Mouse (Mus musculus) stomach, postnatal 0 days (tissue): ENCODE data around the gene Ubash3a. TPM values are rescaled to one million over a fixed set of nuclear protein-coding genes. Genes with fewer than 3 reads are reported as not detected.

Experiments
- ATAC-seq: fragments of 200-750 bp; cut with Nextera tagmentation; 2 replicates; pipeline ENCODE4 v1.8.0; 2017; ENCODE audit not compliant: low FRiP score, low TSS enrichment
- DNase-seq: peaks from one replicate; pipeline ENCODE4 v3.0.0-alpha.2; 2016; ENCODE audit warnings: low spot score
- H3K27ac ChIP-seq: fragments of 300-500 bp; sonication (generic); replicated peaks from 2 replicates; pipeline ENCODE4 v1.5.1; 2014; ENCODE audit warnings: mild to moderate bottlenecking, control low read depth
- H3K27me3 ChIP-seq: fragments of 300-500 bp; sonication (generic); 2 replicates; pipeline ENCODE4 v1.6.1; 2014; ENCODE audit warnings: low read length; ENCODE audit not compliant: control insufficient read depth, insufficient read depth
- H3K36me3 ChIP-seq: fragments of 300-500 bp; sonication (generic); 2 replicates; pipeline ENCODE4 v1.6.1; 2014; ENCODE audit warnings: low read length, mixed read lengths; ENCODE audit not compliant: control insufficient read depth, insufficient read depth
- H3K4me1 ChIP-seq: fragments of 300-500 bp; sonication (generic); replicated peaks from 2 replicates; pipeline ENCODE4 v1.6.1; 2014; ENCODE audit warnings: antibody characterized with exemption; ENCODE audit not compliant: control insufficient read depth, insufficient read depth
- H3K4me2 ChIP-seq: fragments of 300-500 bp; sonication (generic); replicated peaks from 2 replicates; pipeline ENCODE4 v1.6.1; 2014; ENCODE audit warnings: low read depth, mild to moderate bottlenecking, control low read depth, moderate library complexity
- H3K4me3 ChIP-seq: fragments of 300-500 bp; sonication (generic); 2 replicates; pipeline ENCODE4 v1.5.1; 2014; ENCODE audit warnings: low read depth, low read length, control low read depth
- H3K9ac ChIP-seq: fragments of 300-500 bp; sonication (generic); 2 replicates; pipeline ENCODE4 v1.6.1; 2014; ENCODE audit warnings: mild to moderate bottlenecking, low read length, control low read depth, mixed read lengths
- H3K9me3 ChIP-seq: fragments of 300-500 bp; sonication (generic); 2 replicates; pipeline ENCODE4 v1.6.1; 2016; ENCODE audit warnings: low read length; ENCODE audit not compliant: control insufficient read depth
- CTCF ChIP-seq: IDR thresholded peaks from 2 replicates; pipeline ENCODE4 v1.5.1; 2016; ENCODE audit warnings: antibody characterized with exemption, low read depth, mild to moderate bottlenecking, moderate library complexity
- EP300 ChIP-seq: optimal IDR thresholded peaks from 2 replicates; pipeline ENCODE3; 2016; ENCODE audit warnings: antibody characterized with exemption
- WGBS: fragments of 180-500 bp; shearing (Covaris S2); extraction: QIAGEN DNeasy Blood & Tissue Kit; methylation state at CpG from one replicate; pipeline ENCODE4 v1.1.7; 2014; 5-methylcytosine and 5-hydroxymethylcytosine counted together
- polyA plus RNA-seq: library from polyadenylated mRNA; unstranded; fragments of >200 nt; fragmentation: Nextera tagmentation; extraction: Ambion mirVana; gene quantifications from 2 replicates; pipeline ENCODE4 v1.2.1, GENCODE M21; 2015

The Ubash3a gene
- polyA plus RNA-seq, 1 experiment from 2014 or later: 0.13 TPM

DNA sequence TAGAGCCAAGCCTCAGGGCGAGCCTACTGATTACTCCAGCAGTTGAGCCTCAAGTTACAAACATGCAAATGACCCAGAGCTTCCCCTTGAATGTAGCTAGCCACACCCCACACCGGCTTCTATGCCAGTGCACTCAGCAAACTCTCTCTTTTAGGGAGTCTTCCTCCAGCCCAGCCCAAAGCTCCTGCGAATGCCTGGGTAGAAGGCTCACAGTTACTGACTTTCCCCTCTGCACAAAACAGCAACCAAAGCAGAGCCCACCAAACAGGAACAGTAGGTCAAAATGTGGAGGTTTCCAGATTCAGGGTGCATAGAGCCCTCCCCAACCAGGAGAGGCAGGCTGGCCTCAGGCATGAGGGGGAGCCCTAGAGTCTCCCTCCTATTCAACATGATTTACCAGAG lies 57.5 kb downstream of the Ubash3a start:
- Histone ChIP-seq H3K9me3 (no peaks in the 10 kb centered on the region), H3K4me3 (no peak overlapping the region), H3K27ac (no peak overlapping the region), H3K27me3 (no peaks in the 10 kb centered on the region), H3K4me1 (no peaks in the 10 kb centered on the region), H3K4me2 (no peak overlapping the region), H3K9ac (no peak overlapping the region), H3K36me3 (no peaks in the 10 kb centered on the region)
- DNase-seq (peak; percentile 55), ATAC-seq (peak; percentile 49)
- TF ChIP-seq EP300 (no peak), CTCF (0 out of 2 replicates have a peak, but pooled peaks have one; percentile 4)
- 6% methylated on average over 3 of the region's 3 CpGs for WGBS

DNA sequence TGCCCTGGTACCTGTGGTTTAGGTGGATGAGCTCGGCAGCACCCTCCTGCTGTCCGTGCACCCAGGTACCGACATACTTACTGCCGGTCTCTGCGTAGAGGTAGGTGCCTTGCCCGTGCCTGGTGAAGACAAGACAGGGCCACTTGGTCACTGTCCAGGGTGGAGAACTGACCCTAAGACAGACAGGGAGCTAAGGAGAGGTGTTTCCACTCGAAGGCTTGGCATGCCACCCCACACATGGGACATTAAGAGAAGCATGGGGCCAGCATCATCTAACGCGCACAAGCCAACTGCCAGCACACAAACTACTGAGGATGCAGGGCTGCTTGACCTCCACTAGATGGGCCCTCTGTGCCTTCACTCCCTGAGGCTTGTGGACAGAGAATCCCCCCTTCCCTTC lies 58.2 kb downstream of the Ubash3a start:
- no peak for TF ChIP-seq EP300
- no peak for TF ChIP-seq CTCF
- no peak overlapping the region for H3K9ac ChIP-seq
- ATAC-seq (peak; percentile 16; the same call in 1 of the 2 replicates), DNase-seq (no peak)
- no peak overlapping the region for H3K27ac ChIP-seq
- H3K4me3 ChIP-seq: no peak overlapping the region
- no peaks in the 10 kb centered on the region for H3K27me3 ChIP-seq
- H3K4me2 ChIP-seq: no peak overlapping the region
- WGBS: 86% methylated on average over 9 of the region's 9 CpGs
- H3K36me3 ChIP-seq: no peaks in the 10 kb centered on the region
- H3K4me1 ChIP-seq: no peaks in the 10 kb centered on the region
- no peaks in the 10 kb centered on the region for H3K9me3 ChIP-seq

DNA sequence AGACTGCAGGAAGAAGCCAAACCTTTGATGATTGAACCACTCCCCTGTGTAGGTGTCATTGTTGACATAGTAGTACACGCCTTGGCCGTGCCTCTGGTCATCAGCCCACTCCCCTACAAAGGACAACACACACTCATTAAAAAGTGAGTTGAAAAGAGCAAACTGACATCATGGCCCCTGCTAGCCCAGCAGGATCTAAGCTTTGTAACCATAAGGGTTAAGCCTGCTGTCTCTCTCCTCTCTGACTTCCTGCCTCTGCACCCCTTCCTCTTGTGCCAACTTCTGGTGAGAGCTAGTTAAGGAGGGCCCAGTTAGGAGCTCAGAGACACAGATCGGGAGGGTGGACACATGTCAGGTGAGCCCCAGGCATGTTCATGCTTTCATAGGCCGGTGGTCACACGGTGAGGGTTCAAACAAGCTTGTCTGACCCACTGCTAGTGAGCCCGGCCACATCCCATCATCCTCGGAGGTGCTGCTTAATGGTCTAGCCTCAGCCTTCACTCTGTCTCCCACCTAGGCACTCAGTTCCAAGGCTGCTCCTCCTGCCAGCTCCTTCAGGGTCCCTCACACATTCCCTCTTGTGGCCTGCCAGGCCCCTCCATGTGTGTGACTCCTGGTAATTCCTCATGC lies 58.8 kb downstream of the Ubash3a start:
- 72% methylated on average over 7 of the region's 7 CpGs for WGBS
- 0 out of 2 replicates have a peak, but pooled peaks have one; percentile 25 for ATAC-seq
- H3K27ac ChIP-seq: no peak overlapping the region
- TF ChIP-seq EP300: no peak
- no peak for TF ChIP-seq CTCF
- no peak overlapping the region for H3K4me3 ChIP-seq
- DNase-seq: no peak
- no peaks in the 10 kb centered on the region for H3K4me1 ChIP-seq
- H3K9ac ChIP-seq: no peak overlapping the region
- H3K9me3 ChIP-seq: no peaks in the 10 kb centered on the region
- no peak overlapping the region for H3K4me2 ChIP-seq
- H3K27me3 ChIP-seq: no peaks in the 10 kb centered on the region
- H3K36me3 ChIP-seq: no peaks in the 10 kb centered on the region

DNA sequence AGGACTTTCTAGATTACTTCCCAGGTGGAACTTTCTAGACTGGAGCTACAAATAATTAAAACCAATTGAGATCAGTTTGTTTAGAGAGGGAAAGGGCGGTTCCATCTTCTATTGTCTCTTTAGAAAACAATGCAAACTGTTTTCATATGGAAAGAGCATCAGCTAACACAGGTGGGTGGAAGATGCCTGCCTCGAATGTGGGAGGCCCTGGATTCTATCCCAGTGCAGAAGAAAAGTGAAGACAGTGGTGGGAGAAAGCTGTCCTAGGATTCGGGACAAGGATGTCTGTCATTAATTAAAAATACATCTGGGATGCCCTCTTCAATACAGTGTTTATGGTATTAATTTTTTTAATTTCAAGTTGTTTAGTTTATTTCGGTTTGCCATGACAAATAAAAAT lies 59.5 kb downstream of the Ubash3a start:
- no peaks in the 10 kb centered on the region for H3K4me1 ChIP-seq
- TF ChIP-seq CTCF (no peak), EP300 (no peak)
- 67% methylated on average over 4 of the region's 4 CpGs for WGBS
- H3K27me3 ChIP-seq: no peaks in the 10 kb centered on the region
- ATAC-seq: no peak
- H3K9me3 ChIP-seq: no peaks in the 10 kb centered on the region
- no peak overlapping the region for H3K4me2 ChIP-seq
- no peak overlapping the region for H3K4me3 ChIP-seq
- no peak for DNase-seq
- no peak overlapping the region for H3K9ac ChIP-seq
- H3K36me3 ChIP-seq: no peaks in the 10 kb centered on the region
- H3K27ac ChIP-seq: no peak overlapping the region

DNA sequence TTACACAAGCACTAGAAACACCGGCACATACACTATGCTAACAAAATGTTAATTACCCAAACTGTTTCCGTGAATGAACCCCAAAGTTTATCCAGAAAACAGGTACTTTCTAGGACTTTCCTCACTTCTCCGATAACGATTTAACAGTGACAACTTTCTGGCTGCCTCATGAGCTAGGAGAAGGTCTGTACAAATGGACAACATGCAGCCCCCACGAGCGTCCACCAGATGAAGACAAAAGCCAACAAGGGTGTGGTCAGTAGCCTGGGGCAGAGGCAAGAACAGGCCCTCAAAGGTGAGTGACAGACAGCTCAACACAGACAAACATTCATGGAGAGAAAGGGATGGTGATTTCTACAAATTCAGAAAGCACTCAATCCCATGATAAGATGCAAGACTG lies 59.9 kb downstream of the Ubash3a start:
- Histone ChIP-seq H3K27me3 (no peaks in the 10 kb centered on the region), H3K36me3 (no peaks in the 10 kb centered on the region), H3K4me1 (no peaks in the 10 kb centered on the region), H3K27ac (no peak overlapping the region), H3K4me3 (no peak overlapping the region), H3K9ac (no peak overlapping the region), H3K4me2 (no peak overlapping the region), H3K9me3 (no peaks in the 10 kb centered on the region)
- 68% methylated on average over 6 of the region's 6 CpGs for WGBS
- DNase-seq (no peak), ATAC-seq (no peak)
- TF ChIP-seq CTCF (no peak), EP300 (no peak)

DNA sequence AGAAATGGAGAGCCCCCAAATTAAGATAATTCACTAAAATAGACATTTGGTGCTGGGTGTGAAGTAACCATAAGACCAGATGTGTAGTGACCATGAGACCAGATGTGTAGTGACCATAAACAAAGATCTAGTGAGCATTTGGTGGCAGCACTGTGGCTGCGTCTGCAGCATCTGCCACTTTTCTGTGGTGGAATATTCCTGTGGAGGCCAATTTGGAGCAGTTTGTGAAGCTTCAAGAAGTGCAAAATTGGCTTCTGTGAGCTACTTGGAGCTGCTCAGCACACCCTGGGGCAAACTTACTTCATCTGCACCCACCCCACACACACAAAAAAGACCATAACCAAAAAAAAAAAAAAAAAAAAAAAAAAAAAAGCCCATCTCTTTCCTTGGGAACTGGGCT lies 60.3 kb downstream of the Ubash3a start:
- Histone ChIP-seq H3K9me3 (no peaks in the 10 kb centered on the region), H3K27ac (no peak overlapping the region), H3K4me2 (no peak overlapping the region), H3K4me1 (no peaks in the 10 kb centered on the region), H3K27me3 (no peaks in the 10 kb centered on the region), H3K36me3 (no peaks in the 10 kb centered on the region), H3K4me3 (no peak overlapping the region), H3K9ac (no peak overlapping the region)
- WGBS: 83% methylated on average over 1 of the region's 1 CpGs
- TF ChIP-seq CTCF (no peak), EP300 (no peak)
- no peak for ATAC-seq
- no peak for DNase-seq
